Mouse (Mus musculus): ENCODE measurements around the gene Ceacam10.
"Not testable (repeated sequence)": the region's sequence is repeated elsewhere in the genome, so short reads cannot be mapped to it uniquely, and the experiment has no call there.

Gene Ceacam10

DNA sequence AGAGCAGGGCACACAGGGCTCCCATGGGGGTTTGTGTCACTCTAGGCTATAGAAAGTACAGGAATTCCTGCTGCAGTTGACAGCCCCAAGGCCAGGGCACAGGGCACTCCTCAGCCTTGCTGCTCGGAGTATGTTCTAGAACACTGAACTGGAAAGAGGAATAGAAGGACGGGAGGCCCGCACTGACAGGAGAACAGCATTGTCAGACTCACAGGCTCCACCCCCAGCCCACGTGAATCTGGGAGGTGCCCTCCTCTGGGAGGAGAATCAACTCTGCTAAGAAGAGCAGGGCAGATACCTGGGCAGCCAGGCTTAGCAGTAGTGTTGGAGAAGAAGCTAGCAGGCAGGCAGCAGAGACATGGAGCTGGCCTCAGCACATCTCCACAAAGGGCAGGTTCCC lies at the start of gene Ceacam10:
TSS of gene Ceacam10 (plus strand) at position 289 of the 400 bp plus-strand sequence.
- not testable (repeated sequence) for DNase-seq

DNA sequence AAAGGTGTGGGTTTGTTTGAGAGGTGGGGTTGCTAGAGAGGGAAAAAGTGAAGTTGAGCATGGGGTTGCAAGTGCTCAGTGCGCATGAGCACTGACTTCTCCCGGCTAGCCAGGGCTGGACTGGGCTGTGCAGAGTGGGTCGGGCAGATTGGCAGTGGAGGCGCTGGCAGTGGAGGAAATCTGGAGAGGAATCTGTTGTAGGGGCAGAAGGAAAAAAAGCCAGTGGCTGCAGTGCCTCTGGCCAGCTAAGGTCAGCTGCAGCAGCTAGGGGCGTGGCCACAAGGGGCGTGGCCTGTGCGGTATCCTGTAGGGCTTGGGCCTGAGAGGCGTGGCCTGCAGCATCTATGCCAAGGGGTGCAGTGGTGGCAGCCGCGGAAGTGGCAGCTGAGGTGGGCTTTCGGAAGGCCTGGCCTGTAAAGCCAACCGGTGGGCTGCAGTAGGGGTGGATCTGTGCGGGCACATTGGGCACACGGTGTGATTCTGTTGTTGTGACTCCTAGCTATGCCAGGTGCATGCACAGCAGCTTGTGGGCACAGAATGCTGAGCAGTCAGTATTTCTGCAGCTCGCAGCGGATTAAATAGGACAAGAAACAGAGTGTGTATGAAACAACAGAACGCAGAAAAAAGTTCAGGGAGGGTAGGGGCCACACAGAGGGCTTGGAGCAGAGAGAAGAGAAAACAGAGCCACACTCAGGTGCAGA lies 40.9 kb upstream of the Ceacam10 start:
- no peak for DNase-seq

DNA sequence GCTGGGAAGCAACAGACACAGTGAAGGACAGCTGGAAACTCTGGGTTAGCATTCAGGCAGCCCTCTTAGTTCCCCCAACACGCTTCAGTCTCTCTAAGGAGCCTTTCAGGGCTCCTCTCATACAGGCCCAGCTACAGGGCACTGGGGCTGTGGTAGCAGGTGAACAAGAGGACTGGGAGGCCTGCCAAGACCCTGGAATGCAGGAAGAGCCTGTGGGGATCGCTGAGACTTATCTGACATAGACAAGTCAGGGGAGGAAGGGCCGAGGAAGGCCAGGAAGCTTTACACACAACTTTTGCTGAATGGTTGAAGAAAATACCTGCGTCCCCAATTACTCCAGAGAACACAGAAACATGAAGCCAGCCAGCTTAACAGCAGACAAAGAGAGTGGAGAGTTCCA lies 26.3 kb upstream of the Ceacam10 start:
- DNase-seq: no peak

DNA sequence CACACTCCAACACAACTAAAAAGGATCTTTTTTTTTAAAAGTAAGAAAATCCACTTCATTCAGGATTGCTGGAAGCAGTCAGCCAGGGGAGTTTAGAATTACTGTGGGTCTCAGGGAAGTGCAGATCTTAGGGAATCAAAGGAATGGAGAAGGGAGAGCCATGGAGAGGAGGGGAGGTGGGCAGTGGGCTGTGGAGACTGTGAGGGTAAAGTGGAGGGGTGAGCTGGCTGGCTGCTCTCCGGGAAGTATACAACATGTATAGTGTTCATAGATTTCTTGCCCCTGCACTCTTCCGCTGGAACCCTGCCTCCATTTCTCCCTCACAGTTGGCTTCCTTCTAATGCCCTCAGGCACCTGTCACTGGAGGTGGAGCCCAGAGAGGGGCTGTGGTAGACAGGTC lies 25.4 kb upstream of the Ceacam10 start:
- DNase-seq: no peak

DNA sequence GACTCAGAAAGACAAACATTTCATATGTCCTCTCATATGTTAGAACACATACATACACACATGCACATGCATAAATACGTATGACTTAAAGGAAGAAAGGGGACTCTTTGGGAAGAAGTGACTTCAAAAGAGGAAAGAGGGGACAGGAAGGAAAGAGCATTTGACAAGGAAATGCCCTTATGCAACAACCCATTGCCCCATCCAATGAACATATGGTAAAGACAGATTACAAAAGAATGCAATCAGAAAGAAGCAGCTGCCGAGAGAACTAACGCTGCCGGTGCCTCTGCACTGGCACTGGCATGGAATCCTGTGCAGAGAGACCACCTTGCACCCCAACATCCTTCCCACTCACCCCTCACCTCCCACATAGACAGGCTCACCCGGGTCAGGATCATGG lies 23.5 kb upstream of the Ceacam10 start:
- no peak for DNase-seq

DNA sequence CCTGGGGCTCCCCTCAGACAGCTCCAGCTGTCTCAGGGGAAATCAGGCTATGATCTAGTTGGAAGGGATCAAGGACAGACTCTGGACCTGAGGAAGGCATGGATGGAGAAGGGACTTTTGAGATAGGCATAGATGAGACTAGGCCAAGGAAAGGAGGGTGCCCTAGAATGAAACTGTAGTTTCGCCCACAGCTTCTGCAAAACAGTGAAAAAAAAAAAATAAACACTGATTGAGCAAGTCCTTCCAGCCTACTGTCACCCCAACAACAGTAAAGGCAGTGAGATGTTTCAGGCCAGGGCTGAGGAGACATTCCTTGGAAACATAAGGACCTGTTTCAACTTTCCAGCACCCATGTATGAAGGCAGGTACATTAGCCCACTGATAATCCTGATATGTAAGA lies 18.5 kb upstream of the Ceacam10 start:
- no peak for DNase-seq

DNA sequence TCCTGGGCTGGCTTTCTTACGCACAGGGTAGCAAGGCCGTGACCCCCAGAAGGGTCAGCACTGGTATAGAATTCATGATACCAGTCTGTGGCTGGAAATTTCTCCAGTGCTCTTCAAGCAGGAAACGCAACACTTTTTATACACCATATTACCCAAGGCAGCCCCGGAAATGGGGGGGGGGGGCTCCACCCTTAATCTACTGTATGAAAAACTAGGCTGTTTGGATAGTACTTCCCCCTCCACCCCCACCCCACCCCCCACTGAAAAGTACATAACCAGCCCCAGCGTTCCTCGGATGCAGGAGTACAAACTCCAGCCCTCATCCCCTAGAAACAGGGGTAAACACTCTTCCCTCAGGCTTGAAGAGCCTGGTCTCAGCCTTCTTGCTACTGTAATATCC lies 16.8 kb upstream of the Ceacam10 start, which contains the start of gene Cd177:
TSS of gene Cd177 (minus strand) at position 101 of the 400 bp plus-strand sequence.
- DNase-seq: no peak

DNA sequence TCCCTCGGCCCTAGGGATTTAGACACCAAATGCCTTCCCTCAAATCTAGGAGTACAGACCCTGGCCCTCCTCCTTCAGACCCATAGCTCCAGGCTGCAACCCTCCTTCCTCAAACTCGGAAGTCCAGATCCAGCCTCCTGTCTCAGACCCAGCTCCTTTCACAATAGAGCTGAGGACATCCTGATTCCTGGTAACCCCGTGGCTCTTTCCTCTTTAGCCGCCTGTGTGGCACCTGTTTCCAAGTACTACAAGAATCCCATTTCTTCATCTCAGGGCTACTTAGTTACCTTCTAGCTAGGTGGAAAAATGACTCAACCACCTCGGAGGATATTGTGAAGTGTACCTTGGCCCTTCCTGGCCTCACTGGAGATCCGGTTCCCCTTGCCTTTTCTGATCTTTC lies 15.8 kb upstream of the Ceacam10 start:
- DNase-seq: no peak

DNA sequence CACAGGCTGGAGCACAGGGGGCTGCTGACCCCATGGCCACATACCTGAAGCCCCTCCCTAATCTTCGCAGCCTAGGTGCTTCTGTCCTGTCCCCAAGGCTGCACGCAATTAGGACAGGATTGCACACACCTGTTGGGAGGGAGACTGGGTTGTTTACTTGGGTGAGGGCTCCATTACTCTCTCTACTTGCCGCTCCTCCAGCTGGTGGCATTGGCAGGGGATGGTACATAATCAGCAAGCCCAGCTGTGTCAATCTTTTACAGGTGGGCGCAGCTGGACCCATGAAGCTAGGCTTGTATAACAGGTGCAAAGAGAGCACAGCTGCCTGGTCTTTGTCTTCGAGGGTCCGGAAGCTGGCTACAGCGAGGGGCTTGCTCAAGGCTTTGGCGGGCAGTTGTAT lies 14.4 kb upstream of the Ceacam10 start:
- DNase-seq: no peak

DNA sequence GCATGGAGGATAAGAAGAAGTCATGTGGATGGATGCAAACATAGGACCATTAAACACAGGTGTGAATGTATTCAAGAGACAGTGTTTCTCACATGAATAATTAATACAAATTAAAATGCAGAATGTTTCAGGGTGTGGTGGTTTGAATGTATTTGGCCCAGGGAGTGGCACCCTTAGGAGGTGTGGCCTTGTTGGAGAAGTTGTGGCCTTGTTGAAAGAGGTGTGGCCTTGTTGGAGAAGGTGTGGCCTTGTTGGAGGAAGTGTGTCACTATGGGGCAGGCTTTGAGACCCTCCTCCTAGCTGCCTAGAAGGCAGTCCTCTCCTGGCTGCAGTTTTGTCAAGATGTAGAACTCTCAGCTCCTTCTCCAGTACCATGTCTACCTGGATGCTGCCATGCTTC lies 5.6 kb upstream of the Ceacam10 start:
- no peak for DNase-seq

DNA sequence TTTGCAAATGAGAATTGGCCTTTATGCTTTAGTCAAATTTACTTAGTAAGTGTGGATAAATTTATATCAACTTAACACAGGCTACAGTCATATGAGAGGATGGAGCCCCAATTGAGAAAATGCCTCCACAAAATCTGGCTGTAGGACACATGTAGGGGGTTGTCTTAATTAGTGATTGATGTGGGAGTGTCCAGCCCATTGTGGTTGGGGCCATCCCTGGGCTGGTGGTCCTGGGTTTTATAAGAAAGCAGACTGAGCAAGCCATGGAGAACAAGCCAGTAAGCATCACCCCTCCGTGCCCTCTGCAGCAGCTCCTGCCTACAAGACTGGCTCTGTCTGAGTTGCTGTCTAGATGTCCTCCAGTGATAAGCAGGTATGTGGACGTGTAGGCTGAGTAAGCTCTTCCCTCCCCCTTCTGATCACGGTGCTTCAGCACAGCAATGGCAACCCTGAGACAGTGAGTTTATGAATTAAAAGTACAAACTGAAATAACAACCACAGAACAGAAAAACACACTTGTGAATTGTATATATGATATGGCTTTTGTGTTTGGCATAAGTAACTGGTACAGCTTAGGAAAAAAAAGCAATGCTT lies 3.0 kb upstream of the Ceacam10 start:
- DNase-seq: no peak

DNA sequence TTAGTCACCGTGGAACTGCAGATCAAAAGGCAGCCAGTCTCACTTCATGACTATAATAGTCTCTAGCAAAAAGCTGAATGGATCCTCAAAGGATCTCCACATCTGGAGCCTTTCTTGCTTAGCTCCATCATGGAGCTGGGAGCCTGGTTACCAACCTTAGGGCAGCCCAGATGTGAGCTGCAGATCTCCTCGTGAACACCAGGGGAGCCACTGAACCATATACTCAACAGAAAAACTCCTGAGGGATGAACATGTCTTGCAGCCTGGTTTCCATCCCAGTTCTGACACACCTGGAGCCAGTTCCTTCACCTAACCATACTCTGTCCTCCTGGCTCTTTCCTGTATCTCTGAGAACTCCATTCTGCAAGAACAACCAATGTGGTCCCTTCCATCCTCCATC lies 861 bp upstream of the Ceacam10 start:
- no peak for DNase-seq

DNA sequence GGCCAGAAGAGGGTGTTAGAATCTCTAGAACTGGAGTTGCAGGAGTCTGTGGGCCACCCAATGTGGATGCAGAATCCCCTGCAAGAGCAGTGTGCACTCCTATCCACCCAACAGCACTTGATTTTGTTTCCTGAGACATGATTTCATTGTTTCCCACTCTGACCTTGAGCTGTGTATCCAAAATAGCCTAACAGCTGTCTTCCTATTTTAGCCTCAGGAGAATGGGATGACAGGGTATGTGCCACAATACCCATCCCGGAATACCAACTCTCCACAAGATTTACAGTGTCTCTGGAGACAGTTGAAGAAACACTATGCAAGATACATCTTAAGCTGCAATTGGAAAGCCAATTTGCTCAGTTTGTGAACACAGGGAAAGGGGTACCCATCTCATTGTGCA lies 20.9 kb downstream of the Ceacam10 start:
- no peak for DNase-seq

DNA sequence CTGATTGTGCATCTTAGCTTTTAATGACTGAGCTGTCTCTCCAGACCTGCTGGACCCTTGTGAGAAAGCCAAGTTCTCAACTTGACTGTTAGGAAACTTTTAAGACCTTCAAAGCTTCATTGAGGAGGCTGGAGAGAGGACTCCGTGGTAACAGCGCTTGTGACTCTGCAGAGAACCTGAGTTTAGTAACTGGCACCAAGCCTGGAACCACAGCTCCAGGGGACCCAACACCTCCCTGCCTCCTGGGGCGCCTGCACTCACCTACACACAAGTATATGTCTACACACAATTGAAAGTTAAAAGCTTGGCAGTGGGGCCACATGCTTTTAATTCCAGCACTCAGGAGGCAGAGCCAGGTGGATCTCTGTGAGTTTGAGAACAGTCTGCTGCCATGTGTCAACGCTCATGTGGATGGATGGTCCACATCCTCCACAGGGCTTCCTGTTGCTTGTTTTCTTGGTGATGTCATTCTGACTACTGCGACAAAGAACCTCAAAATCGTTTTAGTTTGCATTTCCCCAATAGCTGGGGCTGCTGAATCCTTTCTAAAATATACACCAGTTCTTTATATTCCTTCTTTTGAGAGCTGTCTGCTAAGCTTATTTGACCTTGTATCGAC lies 25.3 kb downstream of the Ceacam10 start:
- DNase-seq: no peak

DNA sequence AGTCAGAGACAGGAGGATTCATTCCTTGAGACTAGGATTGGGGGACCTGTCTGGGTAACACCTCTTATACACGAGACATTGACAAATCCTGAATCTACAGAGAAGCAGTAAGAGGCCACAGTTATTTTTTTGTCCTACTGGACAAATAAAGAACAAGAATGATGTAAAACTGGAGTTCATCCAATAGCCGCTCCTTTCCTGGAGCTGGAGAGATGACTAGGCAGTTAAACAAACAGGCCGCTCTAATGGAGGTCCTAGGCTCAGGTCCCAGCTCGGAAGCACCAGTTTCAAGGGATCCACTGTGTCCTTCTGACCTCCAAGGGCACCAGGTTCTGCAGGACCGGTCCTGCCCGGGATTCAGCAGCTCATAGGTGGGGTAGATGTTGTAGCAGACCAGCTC lies 27.8 kb downstream of the Ceacam10 start:
- DNase-seq: no peak

DNA sequence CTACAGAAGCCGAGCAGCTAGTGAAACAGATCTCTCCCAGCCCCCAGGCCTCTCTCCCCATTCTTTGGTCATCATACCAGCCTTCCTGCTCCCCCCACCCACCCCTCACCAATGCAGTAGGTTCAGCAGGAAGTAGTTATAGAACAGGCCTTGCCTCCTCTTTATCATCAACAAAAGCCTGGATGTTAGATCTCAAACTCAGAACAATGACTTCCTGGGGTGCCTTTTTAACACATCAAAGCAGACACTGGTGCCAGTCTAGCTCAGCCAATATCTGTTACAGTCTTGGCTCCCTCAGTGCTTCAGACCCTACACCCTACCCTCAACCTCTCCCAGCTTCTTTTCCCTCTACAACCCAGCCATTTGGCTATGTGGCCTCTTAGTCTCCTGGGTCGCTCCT lies 32.0 kb downstream of the Ceacam10 start:
- no peak for DNase-seq

DNA sequence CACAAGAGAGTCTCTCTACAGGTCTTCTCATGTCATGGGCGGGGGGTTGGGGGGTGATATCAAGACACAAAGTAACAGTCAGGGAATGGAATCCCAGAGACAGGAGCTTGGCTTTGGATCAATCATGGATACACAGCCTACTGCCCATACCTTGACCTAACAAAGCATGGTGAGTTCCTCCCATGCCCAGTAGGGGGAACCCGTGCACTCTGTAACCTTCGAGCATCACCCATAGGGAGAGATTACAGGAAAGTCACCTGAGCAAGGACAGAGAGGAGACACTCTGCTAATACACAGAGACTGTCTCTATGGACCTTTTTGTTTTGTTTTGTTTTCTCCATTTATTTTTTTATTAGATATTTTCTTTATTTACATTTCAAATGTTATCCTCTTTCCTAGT lies 40.5 kb downstream of the Ceacam10 start:
- DNase-seq: peak; percentile 92 to 93

DNA sequence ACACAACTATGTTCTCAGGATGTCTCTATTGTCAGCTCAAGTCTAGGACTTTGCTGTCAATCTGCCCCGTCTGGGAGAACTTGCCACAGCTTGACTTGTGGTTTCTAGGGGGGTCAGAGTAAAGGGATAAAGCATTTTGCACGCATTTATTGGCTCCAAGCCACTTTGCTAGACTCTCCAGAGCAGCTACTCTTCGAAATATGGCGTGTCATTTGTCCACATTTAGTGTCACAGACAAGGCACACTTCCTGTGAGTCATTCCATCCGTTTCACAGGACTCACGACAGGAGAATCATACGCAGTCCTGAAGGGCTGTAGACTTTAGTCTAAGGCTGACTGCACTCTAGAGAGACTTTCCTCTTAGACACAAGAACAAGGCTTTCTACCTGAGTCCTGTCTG lies 47.4 kb downstream of the Ceacam10 start:
- DNase-seq: peak in 1 of 2 experiments; percentile 4

DNA sequence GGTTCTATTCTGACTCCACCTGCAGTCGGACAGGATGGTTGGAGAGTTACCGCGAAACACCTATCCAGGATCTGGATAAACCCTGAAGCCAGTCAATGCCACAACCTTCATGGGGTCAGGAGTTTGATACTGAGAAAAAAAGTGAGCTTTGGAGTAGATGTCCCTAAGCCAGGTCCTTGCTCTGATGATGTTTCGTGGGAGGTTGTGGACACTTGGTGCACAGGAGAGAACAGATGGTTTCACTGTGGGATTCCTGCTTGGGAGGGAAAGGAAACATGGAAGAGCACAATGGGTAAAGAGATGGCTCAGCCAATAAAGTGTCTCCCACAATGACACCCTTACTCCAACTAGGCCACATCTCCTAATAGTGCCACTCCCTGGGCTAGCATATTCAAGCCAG lies 50.2 kb downstream of the Ceacam10 start:
- DNase-seq: peak; percentile 75 to 87

All from cerebellum, adult 18-20 months (tissue).